Mouse (Mus musculus) kidney, postnatal 4 days (tissue): ENCODE measurements at regions not wholly inside any gene's neighbourhood (a gene's known extent, or its start where the extent isn't known, plus 50 kb on each side); places are given as distances from the start of the nearest gene placed in this dataset.

Experiments used
- DNase-seq, 2 experiments: peaks; one replicate each; pipeline ENCODE4 v3.0.0; 2021; ENCODE audit warnings: mixed read lengths in 2 of 2

DNA sequence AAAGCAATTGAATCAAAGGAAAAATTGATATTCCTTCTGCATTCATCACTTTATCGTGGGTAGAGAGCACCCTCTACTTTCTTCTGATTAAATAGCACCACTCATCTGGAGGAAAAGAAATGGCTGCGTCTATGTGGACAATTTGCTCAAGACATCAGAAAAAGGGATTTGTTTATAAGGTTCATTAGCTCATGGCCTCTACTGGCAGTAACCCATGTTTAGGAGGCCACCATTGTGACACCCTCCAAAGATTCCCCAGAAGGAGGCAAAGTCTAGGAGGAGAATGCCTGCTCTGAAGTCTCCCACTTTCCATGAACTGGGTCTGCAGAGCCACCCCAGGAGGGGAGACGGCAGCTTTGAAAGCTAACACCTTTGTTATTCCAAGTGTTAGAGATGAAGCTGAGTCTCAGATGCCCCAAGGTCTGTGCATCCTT is 147.2 kb upstream of the Plscr5 start:
- DNase-seq, result no peak

DNA sequence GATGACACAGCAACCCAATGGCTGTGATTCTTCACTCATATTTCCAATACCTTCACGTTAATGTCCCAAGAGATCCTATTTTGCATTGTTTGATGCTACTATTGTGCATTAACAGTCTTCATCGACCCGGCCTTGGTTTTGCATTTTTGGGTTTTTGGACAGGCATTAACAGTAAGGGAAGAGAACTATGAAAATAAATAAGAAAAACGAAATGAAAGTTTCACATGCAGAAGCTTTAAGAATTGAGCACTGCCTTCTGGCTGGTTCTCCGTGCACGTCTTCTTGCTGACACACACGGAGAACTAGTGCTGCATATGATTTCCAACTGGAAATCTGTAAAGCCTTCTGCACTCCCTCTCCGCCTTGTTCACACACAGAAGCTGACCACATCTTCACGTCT is 148.6 kb upstream of the Plscr5 start:
- no peak for DNase-seq

DNA sequence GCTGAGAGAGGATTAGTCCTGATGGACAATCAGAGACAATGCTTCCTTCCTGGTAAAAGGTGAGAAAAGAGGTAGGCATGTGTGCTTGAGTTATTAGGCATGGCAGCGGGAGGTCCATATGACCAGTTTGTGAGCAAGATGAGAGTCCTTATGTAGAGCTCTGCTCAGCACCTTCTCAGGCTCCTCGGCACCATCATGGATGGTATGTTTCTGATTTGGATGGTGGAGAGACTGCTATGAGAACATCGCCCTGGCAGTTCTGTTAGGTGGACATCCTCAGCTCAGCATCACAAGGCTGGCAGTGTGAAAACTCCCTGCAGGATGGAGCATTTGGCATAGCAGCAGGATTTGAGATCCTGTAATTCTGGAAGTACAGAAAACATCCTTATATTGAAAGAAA is 176.2 kb upstream of the Plscr5 start:
- no peak for DNase-seq

DNA sequence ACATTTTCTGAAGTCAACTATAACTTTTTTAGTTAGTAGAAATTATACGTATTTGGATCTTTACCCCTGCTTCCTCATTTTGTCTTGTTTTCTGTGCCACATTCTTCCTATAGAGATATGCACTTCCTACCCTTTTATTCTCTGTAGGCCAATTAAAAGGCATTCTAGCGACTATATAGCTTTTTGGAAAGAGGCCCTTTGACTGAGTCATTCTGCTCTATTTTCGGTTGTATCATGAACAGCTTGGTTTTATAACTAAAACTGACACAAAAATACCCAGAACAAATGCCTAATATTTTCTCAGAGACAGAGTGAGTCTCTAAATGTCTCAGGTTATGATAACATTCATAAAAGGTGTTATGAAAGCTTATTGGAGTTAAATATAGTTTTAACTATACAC is 176.8 kb upstream of the Plscr5 start:
- DNase-seq, result no peak

DNA sequence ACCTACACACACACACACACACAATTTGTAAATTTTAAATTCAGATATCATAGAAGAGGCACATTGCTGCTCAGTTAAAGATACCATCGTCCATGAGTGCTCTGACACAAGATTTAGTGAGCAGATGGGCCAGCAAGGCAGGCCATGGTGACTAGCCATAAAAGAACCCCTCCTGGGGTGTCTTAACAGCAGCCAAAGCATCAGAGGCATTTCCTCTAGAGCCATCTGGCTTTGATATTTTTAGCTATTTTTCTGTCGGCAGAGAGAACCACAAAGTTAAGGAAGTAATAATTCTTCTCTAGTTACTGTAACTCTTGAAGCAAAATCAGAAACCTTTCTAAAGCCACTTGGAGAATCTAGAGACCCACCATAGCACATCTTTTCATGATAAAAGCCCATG is 204.5 kb upstream of the Plscr5 start:
- DNase-seq, result peak; percentile 11 to 16

DNA sequence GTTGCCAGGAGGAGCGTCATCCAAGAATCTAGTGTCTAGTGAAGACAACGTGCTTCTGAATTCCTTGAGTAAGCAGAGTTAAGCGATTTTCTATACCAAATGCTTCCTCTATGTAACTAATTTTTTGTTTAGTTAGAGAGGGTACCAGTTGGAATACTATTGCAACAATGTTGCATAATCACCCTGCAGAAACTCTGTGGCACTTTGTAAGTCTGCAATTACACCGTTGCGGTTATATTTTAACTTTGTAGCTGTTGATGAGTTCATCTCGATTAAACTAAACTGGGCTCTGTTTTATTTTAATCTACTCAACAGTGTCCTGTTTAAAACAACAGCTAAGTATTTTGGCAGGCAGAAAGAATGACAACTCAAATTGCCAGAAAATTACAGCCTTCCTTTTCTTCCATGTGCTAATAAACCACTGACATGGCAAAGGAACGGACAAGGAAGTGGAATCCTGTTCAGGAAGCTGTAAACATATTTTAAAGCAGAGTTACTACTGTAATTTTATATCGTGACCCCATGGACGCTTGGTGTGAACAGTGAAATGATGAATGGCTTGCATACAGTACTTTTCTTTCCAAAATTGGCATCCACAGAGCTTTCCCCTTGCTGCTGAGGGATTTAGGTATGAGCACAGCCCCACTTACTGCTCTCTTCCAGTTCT is 210.6 kb upstream of the Plscr5 start:
- no peak for DNase-seq

DNA sequence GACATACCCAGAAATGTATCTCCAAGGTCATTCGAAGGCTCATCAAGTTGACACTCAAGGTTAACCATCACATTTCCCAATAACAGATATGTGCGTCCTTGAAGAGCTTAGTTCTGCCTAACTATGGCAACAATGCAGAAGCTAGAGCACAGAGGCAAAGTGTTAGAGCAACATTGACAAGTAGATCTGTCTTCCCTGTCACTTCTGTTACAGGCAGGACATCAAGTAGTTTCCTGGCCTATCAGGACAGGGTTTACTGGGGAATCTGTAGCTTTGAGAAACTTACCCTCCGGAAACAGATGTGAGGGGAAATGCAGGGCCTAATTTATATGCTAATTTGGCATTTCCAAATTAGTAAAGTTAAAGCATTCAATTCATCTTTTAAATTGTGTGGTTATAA is 211.2 kb upstream of the Plscr5 start:
- no peak for DNase-seq

DNA sequence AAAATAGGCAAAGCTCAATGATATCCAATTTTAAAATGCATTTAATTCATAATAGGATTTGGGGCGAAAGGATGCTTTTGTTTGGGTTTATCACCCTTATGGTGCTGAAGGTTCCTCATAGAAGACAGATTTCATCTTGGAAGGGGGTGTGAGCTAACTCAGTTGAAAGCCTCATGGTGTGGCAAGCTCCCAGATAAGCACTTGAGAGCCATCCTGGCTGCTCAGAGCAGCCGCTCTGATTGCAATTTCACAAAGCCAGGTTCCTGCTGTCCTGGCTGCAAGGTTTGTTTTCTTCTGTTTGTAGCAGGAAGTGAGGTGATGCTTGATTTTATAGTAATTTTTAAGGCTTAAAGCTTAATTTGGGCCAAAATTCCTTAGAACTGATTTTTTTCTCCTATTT is 228.7 kb upstream of the Plscr5 start:
- DNase-seq, result no peak

DNA sequence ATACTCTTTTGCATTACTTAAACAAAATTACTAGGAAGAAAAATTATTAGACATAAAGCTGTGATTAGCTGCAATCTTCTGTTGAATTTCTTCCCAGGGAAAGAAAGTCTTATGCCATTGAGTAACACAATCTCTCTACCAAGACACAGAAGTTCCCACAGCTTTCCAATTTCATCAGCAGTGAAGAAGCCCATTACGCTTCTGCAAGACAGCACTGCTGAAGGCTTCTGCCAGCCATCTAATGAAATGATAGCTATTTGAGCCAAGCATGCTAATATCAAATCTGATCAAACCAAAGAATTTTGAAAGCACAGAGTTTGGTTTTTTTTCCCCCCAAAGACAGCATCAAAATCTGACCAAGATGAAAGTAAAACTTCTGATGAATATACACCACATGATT is 230.0 kb upstream of the Plscr5 start:
- no peak for DNase-seq

DNA sequence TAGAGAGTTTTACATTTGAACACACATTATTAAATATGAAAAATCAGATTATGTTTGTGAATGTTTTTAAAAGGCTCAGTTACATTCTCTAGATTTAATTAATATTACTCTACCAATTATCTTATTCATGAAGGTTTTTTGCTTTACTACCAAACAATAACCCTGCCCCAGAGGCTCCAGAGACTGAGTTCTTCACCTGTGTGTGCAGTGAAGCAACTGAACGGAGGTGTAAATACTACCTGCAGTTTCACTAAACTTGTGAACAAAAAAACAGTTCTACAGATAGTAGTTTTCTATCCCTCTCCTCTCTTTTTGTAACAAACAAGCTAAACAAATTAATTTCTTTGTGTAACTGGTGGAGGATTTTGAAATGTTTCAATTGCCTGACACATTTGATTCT is 231.1 kb upstream of the Plscr5 start:
- no peak for DNase-seq

DNA sequence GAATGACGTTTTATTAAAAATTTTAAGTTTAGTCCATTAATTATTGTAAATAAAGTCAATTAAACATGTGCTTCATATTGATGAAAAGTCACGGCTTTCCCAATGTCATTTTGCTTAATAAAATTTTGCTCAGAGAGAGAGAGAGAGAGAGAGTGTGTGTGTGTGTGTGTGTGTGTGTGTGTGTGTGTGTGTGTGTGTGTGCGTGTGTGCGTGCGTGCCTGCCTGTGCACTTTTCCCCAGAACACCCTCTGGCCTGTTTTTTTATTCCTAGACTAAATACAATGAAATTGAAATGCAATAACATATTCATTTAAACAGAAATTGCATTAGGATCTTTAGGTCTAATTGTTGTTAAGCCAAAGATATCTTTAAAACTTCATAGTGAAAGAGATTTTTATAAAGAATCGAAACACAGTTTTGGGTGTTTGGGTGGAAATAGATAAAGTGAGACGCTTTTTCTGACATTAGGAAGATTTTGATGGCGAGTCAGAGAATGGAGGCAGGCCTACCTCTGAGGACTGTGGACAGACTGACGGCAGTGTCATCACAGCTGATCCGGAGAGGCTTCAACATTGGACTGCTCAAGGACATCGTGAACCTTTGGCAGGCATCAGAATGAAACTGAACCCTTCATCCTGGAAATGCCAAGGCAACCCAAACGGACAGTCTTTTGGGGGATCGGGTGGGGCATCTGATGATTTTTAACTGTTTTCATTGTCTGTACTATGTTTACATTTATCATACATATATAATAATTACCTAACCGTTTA is 232.0 kb upstream of the Plscr5 start:
- no peak for DNase-seq

DNA sequence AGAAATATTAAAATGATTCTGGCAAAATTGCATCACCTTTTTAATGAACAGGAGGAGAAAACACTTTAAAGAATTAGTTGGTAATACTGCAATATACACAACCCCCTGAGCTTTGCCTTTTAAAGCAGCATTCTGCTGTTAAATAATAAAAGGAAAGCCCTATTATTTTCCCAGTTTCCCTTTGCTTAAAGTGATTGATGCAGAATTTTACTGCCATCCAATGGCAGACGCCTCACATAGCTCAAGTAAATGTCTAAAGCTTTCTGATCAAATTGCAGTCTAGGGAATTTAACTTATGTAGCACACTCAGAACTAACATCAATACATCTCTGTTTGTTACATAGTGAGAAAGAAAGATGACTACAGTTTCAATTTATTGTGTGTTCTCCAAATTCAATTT is 233.1 kb upstream of the Plscr5 start:
- no peak for DNase-seq

DNA sequence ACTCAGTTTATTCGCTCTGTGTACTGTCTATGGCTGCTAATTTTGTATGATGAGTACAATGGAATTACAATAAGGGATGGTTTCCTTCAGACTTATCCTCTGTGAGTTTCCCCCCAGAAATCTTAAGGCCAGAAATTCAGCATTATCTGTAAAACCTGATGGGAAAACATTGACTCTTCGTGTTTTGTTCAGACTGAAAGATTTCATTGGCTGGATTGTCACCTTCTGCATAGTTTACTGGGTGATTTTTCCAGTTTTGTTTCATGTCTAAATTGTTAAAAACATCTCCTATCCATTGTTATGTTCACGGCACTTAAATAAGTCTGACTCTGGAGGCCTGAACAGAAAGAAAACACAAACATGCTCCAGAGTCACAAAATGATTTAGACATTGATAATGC is 233.7 kb upstream of the Plscr5 start:
- no peak for DNase-seq

DNA sequence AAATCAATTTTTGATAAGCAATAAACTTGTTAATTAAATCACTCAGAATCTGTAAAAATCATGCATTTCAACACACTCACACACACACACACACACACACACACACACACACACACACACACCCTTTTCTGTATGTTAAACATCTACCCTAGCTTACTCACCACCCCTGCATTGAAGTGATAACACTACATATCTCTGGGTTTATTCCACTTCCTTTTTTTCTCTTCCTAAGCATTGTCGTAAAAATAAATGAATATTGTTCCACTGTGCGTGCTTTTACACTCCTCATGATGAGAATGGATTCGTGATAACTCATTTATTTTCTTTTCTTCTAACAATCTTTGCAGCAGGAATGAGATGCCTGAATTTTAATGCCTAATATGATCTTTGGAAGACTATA is 234.3 kb upstream of the Plscr5 start:
- no peak for DNase-seq

DNA sequence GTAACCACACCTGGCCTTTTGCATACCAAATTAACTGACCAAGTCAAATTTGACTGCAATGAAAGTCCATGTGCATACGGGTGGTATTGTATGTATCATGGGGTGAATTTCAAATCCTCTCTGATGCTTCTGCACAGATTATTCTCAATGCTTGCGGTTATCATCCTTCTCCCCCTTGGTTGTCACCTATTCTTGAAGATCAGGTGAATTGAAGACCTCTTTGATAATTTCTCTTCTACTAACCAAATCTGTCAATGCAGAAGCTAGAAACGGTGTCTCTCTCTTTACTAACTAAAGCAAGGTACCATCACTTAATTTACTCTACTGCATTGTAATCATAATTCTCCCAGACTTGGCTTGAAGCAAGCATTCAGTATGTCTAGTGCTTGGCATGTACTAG is 235.7 kb upstream of the Plscr5 start:
- no peak for DNase-seq

DNA sequence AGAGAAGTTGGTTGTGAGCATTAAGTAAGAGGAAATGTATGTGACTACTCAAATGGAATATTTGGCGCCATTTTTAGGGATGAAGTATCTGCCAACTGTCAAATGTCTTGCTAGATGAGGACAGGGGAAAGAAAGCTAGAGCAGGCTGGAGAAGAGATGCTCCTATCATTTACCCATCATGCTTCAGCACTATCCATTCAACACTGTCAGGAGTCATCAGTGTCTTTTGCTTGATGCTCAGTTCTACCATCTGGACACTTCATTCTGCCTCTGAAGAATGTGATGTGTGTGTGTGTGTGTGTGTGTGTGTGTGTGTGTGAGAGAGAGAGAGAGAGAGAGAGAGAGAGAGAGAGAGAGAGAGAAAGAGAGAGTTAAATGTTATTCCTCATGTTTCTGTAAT is 244.0 kb upstream of the Plscr5 start:
- no peak for DNase-seq

DNA sequence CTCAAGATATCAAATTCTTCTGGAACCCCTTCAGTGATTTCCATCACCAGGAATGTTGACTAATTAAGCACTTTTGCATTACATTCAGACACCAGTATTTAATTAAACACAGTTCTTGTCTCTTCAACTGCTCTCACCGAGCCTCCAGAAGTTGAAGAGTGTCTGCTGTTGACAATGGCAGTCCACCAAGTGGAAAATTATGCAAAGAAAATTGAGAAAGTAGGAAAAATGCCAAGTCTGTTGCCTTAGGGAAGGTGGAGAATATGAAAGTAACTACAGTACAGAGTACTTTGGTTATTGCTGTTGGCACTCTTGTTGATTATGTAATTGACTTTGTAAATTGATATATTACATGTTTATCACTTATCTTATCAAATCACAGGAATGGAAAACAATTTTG is 250.7 kb upstream of the Plscr5 start:
- DNase-seq, result no peak

DNA sequence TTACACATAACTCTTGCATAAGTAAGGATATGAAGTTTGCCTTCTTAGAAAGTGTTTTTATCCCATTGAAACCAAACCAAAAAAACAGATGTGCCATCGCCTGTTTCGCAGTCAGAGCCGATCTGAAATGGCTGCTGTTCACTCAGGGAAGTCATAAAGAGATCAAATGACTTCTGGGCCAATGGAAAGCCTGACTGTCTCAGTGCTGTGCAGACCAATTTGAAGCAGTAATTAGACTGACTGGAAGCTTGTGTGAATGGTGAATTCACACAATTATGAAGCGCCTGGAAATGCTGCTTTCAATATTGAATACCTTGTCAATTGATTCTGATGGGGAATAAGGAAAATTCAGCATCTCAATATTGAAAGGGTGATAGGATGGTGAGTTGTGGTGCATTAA is 254.0 kb upstream of the Plscr5 start:
- DNase-seq, result no peak

DNA sequence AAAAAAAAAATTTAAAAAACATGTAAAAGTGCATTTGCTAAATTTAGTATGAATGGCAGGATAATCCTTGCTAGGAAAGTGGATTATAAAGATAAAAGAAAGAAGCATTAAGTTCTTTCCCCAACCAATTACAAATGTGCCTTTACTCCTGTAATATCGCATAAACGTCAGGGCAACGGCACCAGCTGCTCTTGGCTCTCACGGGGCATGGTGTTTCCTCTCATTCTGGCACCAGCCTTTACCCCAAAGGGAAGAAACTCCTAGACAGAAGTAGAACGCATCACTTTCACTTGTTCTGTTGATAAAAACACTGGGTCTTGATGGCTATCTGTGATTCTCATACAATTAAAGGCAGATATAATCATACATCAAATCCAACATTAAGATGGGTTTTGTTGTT is 288.7 kb upstream of the Plscr5 start:
- DNase-seq, result no peak

DNA sequence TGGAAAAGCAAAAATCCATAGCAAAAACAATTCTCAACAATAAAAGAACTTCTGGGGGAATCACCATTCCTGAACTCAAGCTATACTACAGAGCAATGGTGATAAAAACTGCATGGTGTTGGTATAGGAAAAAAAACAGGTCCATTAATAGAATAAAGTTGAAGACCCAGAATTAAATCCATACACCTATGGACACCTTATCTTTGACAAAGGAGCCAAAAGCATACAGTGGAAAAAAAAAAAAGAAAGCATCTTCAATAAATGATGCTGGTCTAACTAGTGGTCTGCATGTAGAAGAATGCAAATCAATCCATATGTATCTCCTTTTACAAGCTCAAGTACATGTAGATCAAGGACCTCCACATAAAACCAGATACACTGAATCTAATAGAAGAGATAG is 291.8 kb upstream of the Plscr5 start:
- no peak for DNase-seq

DNA sequence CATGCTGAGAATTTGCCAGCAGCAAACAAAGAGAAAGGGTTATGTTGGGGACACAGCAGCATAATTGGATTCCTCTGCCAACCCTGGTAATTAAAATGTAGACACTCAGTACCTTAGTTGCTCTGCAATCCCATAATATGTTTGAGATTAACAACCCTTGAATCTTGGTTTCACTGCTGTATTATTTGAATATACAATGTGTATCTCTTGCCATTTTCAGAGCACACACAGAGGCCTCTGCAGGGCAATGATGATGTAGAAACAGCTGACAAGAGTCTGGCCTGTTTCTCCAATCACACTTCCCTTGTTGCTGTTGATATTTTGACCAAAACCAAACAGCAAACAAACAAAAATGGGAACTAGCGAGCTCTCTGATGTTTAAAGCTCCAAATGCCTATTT is 315.9 kb upstream of the Plscr5 start:
- DNase-seq, result no peak

DNA sequence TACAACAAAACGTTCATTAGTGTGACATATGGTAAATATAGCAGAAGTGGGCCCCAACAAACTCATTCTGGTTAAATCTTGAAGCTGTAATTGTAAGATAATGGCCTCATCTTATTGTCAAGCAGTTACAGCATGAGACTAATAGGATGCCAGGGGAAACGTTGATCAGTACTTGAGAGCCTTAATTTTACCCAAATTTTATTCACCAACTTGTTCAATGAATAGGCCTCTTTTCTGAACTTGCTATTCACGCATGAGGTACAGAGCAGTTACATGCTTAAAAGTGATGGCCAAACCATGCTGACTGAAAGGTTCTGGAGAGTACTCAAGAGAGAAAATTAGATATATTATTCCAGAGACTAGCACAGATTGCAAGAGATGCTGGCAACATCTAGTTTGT is 361.2 kb upstream of the Plscr5 start:
- no peak for DNase-seq

DNA sequence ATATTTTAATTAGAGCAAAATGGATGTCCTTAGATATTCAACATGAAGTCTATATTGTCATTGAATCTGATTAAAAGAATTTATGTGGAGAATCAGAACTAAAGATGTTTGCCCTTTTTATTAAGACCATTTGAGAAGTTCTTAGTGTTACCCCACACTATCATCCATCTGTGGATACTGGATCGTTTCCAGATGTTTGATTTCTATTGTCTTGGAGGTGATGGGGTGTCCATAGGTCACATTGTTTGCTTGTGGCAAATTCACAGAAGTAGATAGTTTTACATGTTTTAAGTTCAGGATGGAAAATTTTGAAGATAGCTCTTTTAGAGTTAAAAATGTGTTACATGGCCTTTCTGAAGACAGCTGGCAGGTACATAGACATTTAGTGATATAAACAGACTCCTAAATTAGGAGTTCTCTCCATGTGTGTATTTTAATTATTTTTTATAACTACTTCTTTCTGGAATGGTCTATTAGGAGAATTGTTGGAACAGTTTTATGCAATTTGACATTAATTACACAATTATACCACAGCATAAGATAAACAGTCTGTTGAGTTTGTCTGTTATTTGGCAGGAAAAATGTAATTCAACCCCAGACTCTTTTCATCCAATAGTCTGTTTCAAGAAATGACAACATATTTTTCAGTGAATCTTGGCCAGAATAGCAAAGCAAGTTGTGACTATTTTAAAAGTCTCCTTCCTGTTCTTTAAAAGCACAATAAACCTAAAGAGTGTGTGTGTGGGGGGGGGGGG is 368.8 kb upstream of the Plscr5 start:
- DNase-seq, result no peak
